ENCODE assay signal across 31 mouse cellular contexts in genomic region chr13:90182262-90182661, GRCm38 (mm10).
DNase-seq lines count a peak whose midpoint lies in the region; ATAC-seq and TF ChIP-seq lines count a peak whose summit lies in the region.
"Had no signal": no experiment of that assay in that cellular context is flagged by ENCODE, and none has a peak within 500 bp of the region (broad histone marks: within the 10 kb centered on the region; RNA-seq: fewer than 3 reads in every experiment).

No protein-coding gene starts in this region.

- peak; percentile 30; the same call in 1 of the 2 replicates for ATAC-seq in hindbrain, embryonic 11.5 days (ENCODE audit: low FRiP score)
- ATAC-seq in hindbrain, embryonic 14.5 days (ENCODE audit: low FRiP score) = no peak
- 0 out of 2 replicates have a peak, but pooled peaks have one; percentile 61 for ATAC-seq in midbrain, embryonic 11.5 days (ENCODE audit: low FRiP score)
- ATAC-seq in midbrain, postnatal 0 days (ENCODE audit: low FRiP score) = no peak
- ATAC-seq: forebrain, embryonic 14.5 days; forebrain, postnatal 0 days; intestine, embryonic 15.5 days; Patski had no signal

- no peak for TF ChIP-seq CTCF in midbrain, postnatal 0 days (IDR thresholded peaks at IDR 0.05)

- H3K27me3 ChIP-seq in hindbrain, embryonic 11.5 days (ENCODE audit: control insufficient read depth, insufficient read depth, low read length) = no peaks in the 10 kb centered on the region
- H3K27me3 ChIP-seq in hindbrain, embryonic 14.5 days (ENCODE audit: control insufficient read depth, insufficient read depth, low read length) = no peaks in the 10 kb centered on the region
- H3K27me3 ChIP-seq in midbrain, embryonic 11.5 days (ENCODE audit: control insufficient read depth, insufficient read depth, low read length) = no peaks in the 10 kb centered on the region; the same call in 1 of the 2 replicates
- H3K27me3 ChIP-seq in midbrain, postnatal 0 days (ENCODE audit: insufficient read depth, low read length) = no peaks in the 10 kb centered on the region
- H3K27me3 ChIP-seq: CH12.LX; embryonic facial prominence, embryonic 12.5 days; embryonic facial prominence, embryonic 15.5 days; heart, embryonic 12.5 days; heart, embryonic 15.5 days; hindbrain, embryonic 15.5 days; intestine, embryonic 15.5 days; Patski had no signal

- no peaks in the 10 kb centered on the region for H3K36me3 ChIP-seq in hindbrain, embryonic 11.5 days (ENCODE audit: control insufficient read depth, insufficient read depth, low read length)
- no peaks in the 10 kb centered on the region for H3K36me3 ChIP-seq in hindbrain, embryonic 14.5 days (replicated peaks; ENCODE audit: control insufficient read depth, insufficient read depth)
- no peaks in the 10 kb centered on the region for H3K36me3 ChIP-seq in midbrain, embryonic 11.5 days (ENCODE audit: control insufficient read depth, insufficient read depth, low read length)
- H3K36me3 ChIP-seq in midbrain, postnatal 0 days (ENCODE audit: insufficient read depth, low read length) = no peaks in the 10 kb centered on the region
- H3K36me3 ChIP-seq: embryonic facial prominence, embryonic 12.5 days; embryonic facial prominence, embryonic 15.5 days; G1E; heart, embryonic 12.5 days; heart, embryonic 15.5 days; hindbrain, embryonic 15.5 days; intestine, embryonic 15.5 days had no signal

- DNase-seq in hindbrain, embryonic 11.5 days (ENCODE audit: low spot score) = no peak
- DNase-seq in hindbrain, embryonic 14.5 days (ENCODE audit: low spot score) = no peak
- no peak for DNase-seq in midbrain, embryonic 11.5 days (ENCODE audit: low spot score, missing footprints)
- no peak for DNase-seq in midbrain, postnatal 0 days (ENCODE audit: low spot score)
- DNase-seq in retina, postnatal 1 day = peak; percentile 5
- no peak for DNase-seq in retina, embryonic 14.5 days (ENCODE audit: low spot score)
- DNase-seq in gastrocnemius, adult 8-10 months (ENCODE audit: low spot score in 2 of 2) = no peak
- DNase-seq: adrenal gland, postnatal 10 days; adrenal gland, postnatal 36 days; B cell, adult 2 months; cerebellum, adult 11 months; cerebellum, adult 8-10 months; cerebellum, postnatal 10 days; cerebellum, postnatal 36 days; embryo, embryonic 11 days; forebrain, postnatal 0 days; gastrocnemius, adult 2 months; gastrocnemius, postnatal 25 days; heart, adult 18-20 months; heart, postnatal 10 days; heart, postnatal 36 days had no signal

- no peak overlapping the region for H3K9ac ChIP-seq in hindbrain, embryonic 11.5 days (ENCODE audit: low read depth, low read length)
- no peak overlapping the region for H3K9ac ChIP-seq in hindbrain, embryonic 14.5 days
- no peak overlapping the region for H3K9ac ChIP-seq in midbrain, embryonic 11.5 days (ENCODE audit: low read length)
- no peak overlapping the region for H3K9ac ChIP-seq in midbrain, postnatal 0 days (replicated peaks; ENCODE audit: low read length, poor library complexity, severe bottlenecking)
- H3K9ac ChIP-seq: embryonic facial prominence, embryonic 12.5 days; embryonic facial prominence, embryonic 15.5 days; forebrain, postnatal 0 days; heart, embryonic 12.5 days; heart, embryonic 15.5 days; hindbrain, embryonic 15.5 days; intestine, embryonic 15.5 days had no signal

- H3K4me3 ChIP-seq in hindbrain, embryonic 11.5 days (ENCODE audit: low read depth, low read length) = no peak overlapping the region
- H3K4me3 ChIP-seq in hindbrain, embryonic 14.5 days (replicated peaks; ENCODE audit: low read length) = no peak overlapping the region
- no peak overlapping the region for H3K4me3 ChIP-seq in midbrain, embryonic 11.5 days (ENCODE audit: low read depth, low read length)
- no peak overlapping the region for H3K4me3 ChIP-seq in midbrain, postnatal 0 days (ENCODE audit: low read depth, low read length)
- H3K4me3 ChIP-seq: embryonic facial prominence, embryonic 12.5 days; embryonic facial prominence, embryonic 15.5 days; gastrocnemius, adult 2 months; heart, embryonic 12.5 days; heart, embryonic 15.5 days; hindbrain, embryonic 15.5 days; intestine, embryonic 15.5 days had no signal

- H3K4me2 ChIP-seq in hindbrain, embryonic 11.5 days (replicated peaks; ENCODE audit: low read depth, low read length) = no peak overlapping the region
- H3K4me2 ChIP-seq in hindbrain, embryonic 14.5 days (replicated peaks) = no peak overlapping the region
- H3K4me2 ChIP-seq in midbrain, embryonic 11.5 days = no peak overlapping the region
- no peak overlapping the region for H3K4me2 ChIP-seq in midbrain, postnatal 0 days (ENCODE audit: low read depth, low read length, poor library complexity, severe bottlenecking)
- H3K4me2 ChIP-seq: embryonic facial prominence, embryonic 12.5 days; embryonic facial prominence, embryonic 15.5 days; heart, embryonic 12.5 days; heart, embryonic 15.5 days; hindbrain, embryonic 15.5 days; intestine, embryonic 15.5 days had no signal

- H3K27ac ChIP-seq in hindbrain, embryonic 11.5 days (ENCODE audit: low read depth, low read length) = no peak overlapping the region
- no peak overlapping the region for H3K27ac ChIP-seq in hindbrain, embryonic 14.5 days
- H3K27ac ChIP-seq in midbrain, embryonic 11.5 days (ENCODE audit: low read depth, low read length) = no peak overlapping the region
- H3K27ac ChIP-seq in midbrain, postnatal 0 days (ENCODE audit: low read depth, low read length) = no peak overlapping the region
- H3K27ac ChIP-seq: embryonic facial prominence, embryonic 12.5 days; embryonic facial prominence, embryonic 15.5 days; gastrocnemius, adult 2 months; heart, embryonic 15.5 days; hindbrain, embryonic 15.5 days; intestine, embryonic 15.5 days had no signal

- no peaks in the 10 kb centered on the region for H3K9me3 ChIP-seq in hindbrain, embryonic 11.5 days (ENCODE audit: control insufficient read depth, low read length)
- H3K9me3 ChIP-seq in hindbrain, embryonic 14.5 days (ENCODE audit: control insufficient read depth, low read length) = no peaks in the 10 kb centered on the region
- H3K9me3 ChIP-seq in midbrain, embryonic 11.5 days (ENCODE audit: control insufficient read depth, low read length) = no peaks in the 10 kb centered on the region
- H3K9me3 ChIP-seq in midbrain, postnatal 0 days (ENCODE audit: low read length) = no peaks in the 10 kb centered on the region
- H3K9me3 ChIP-seq: embryonic facial prominence, embryonic 12.5 days; embryonic facial prominence, embryonic 15.5 days; G1E; heart, embryonic 12.5 days; heart, embryonic 15.5 days; hindbrain, embryonic 15.5 days; intestine, embryonic 15.5 days had no signal

- H3K4me1 ChIP-seq in hindbrain, embryonic 11.5 days (replicated peaks; ENCODE audit: control insufficient read depth, insufficient read depth, low read length) = no peaks in the 10 kb centered on the region
- H3K4me1 ChIP-seq in hindbrain, embryonic 14.5 days (replicated peaks; ENCODE audit: control insufficient read depth, insufficient read depth, low read length) = no peaks in the 10 kb centered on the region
- no peaks in the 10 kb centered on the region for H3K4me1 ChIP-seq in midbrain, embryonic 11.5 days (ENCODE audit: control insufficient read depth, insufficient read depth, low read length)
- H3K4me1 ChIP-seq in midbrain, postnatal 0 days (ENCODE audit: insufficient read depth, low read length) = no peaks in the 10 kb centered on the region
- H3K4me1 ChIP-seq: embryonic facial prominence, embryonic 12.5 days; embryonic facial prominence, embryonic 15.5 days; heart, embryonic 12.5 days; heart, embryonic 15.5 days; hindbrain, embryonic 15.5 days; intestine, embryonic 15.5 days had no signal

Comparison
In these comparisons a context has a peak if more than half of its experiments do, and no peak if none do; other contexts are left out.
1. ATAC-seq: peak in hindbrain, embryonic 11.5 days (single experiment) and midbrain, embryonic 11.5 days (single experiment); none in hindbrain, embryonic 14.5 days (single experiment) and midbrain, postnatal 0 days (single experiment).